Mouse (Mus musculus): ENCODE measurements at regions not wholly inside any gene's neighbourhood (a gene's known extent, or its start where the extent isn't known, plus 50 kb on each side); places are given as distances from the start of the nearest gene placed in this dataset.

DNA sequence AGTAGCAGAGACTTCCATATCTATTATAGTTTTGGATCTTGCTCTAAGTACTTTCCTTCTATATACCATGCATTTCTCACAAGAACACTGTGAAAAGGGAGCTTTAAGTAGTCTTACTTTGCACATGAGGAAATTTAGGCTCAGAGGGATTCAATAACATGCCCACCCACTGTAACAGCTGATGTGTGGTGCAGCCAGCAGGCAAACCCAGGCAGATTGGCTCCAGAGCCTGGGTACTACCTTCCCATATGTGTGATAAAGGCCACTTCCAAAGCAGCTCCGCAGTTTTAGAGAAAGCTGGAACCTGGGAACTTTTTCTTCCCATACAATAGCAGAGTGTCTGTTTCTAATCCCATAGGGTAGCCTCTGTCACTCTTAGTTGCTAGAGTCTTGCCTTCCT lies 441.6 kb downstream of the Ccdc171 start:
- ATAC-seq (ENCODE audit: low FRiP score) (no peak), DNase-seq (ENCODE audit: low spot score) (no peak)
- no peak for TF ChIP-seq CTCF (IDR thresholded peaks at IDR 0.05)
- 97% methylated on average over 1 of the region's 1 CpGs for WGBS
- H3K4me3 ChIP-seq (ENCODE audit: low read depth, low read length) = no peak overlapping the region
- H3K27me3 ChIP-seq (ENCODE audit: insufficient read depth, low read length) = no peaks in the 10 kb centered on the region
- no peaks in the 10 kb centered on the region for H3K4me1 ChIP-seq (ENCODE audit: insufficient read depth, low read length)
- no peak overlapping the region for H3K27ac ChIP-seq (ENCODE audit: low read depth, low read length)
- no peak overlapping the region for H3K4me2 ChIP-seq (ENCODE audit: low read depth, low read length, poor library complexity, severe bottlenecking)
- H3K9ac ChIP-seq (replicated peaks; ENCODE audit: low read length, poor library complexity, severe bottlenecking) = no peak overlapping the region
- no peaks in the 10 kb centered on the region for H3K9me3 ChIP-seq (ENCODE audit: low read length)
- no peaks in the 10 kb centered on the region for H3K36me3 ChIP-seq (ENCODE audit: insufficient read depth, low read length)

DNA sequence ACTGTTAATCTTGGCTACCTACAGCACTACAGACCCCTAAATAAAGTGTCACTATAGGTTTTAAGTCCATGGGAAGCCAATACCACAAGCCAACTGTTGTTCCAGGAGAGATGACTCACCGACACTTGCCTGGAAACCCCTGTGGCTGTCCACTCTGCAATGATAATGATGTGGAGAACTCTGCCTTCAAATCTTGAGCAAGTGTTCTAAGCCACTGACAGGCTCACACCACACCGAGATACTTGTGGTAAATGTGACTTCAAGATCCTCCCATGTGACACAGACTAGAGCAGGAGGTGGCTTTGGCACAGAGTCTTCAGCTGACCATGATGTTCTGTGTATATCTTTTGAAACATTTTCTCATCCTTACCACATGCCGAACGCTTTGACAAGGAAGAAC lies 447.8 kb downstream of the Ccdc171 start:
- H3K9me3 ChIP-seq (ENCODE audit: low read length) = no peaks in the 10 kb centered on the region
- H3K36me3 ChIP-seq (ENCODE audit: insufficient read depth, low read length) = no peaks in the 10 kb centered on the region
- no peak for TF ChIP-seq CTCF (IDR thresholded peaks at IDR 0.05)
- no peak overlapping the region for H3K4me3 ChIP-seq (ENCODE audit: low read depth, low read length)
- H3K4me2 ChIP-seq (ENCODE audit: low read depth, low read length, poor library complexity, severe bottlenecking) = no peak overlapping the region
- WGBS = 92% methylated on average over 4 of the region's 4 CpGs
- DNase-seq (ENCODE audit: low spot score) = no peak
- no peak for ATAC-seq (ENCODE audit: low FRiP score)
- no peak overlapping the region for H3K27ac ChIP-seq (ENCODE audit: low read depth, low read length)
- H3K9ac ChIP-seq (replicated peaks; ENCODE audit: low read length, poor library complexity, severe bottlenecking) = no peak overlapping the region
- H3K27me3 ChIP-seq (ENCODE audit: insufficient read depth, low read length) = no peaks in the 10 kb centered on the region
- H3K4me1 ChIP-seq (ENCODE audit: insufficient read depth, low read length) = no peaks in the 10 kb centered on the region

DNA sequence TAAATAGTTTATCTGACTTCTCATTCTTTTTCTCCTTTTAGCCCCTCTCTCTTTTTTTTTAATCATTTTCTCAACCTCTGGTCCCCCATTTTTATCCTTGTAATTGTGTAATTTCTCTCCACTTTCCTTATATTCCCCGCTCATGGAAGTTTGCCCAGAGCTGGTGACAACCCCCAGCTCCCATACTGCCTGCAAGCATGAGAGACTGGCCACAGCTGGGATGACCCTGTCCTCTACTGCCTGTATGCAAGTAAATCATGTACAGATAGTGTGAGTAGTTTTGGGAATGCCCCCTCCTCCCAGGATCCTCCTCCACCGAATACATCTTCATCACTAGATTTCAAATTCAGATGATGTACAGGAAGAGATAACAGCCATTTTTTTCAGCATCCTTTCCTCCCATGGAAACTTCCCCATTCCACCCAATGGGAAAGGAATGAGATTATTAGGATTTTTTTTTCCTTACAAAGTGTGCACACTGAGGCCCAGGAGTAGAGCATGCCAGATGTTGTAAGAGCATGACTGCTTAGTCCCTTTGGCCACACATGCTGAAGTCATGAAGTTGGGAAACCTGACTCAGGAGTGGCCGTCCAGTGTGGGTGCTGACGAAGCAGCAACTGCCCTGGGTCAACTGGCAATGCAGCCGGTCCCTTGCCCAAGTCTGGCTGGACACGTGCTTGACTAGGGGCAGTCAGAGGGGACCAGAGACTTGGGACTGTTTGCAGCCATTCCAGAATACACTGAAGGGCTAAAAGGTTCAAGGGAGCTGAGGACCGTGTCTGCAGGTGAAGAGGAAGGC lies 449.1 kb downstream of the Ccdc171 start:
- Histone ChIP-seq H3K4me3 (ENCODE audit: low read depth, low read length) (no peak overlapping the region), H3K27ac (ENCODE audit: low read depth, low read length) (no peak overlapping the region), H3K9ac (replicated peaks; ENCODE audit: low read length, poor library complexity, severe bottlenecking) (no peak overlapping the region), H3K27me3 (ENCODE audit: insufficient read depth, low read length) (no peaks in the 10 kb centered on the region), H3K4me2 (ENCODE audit: low read depth, low read length, poor library complexity, severe bottlenecking) (no peak overlapping the region), H3K36me3 (ENCODE audit: insufficient read depth, low read length) (no peaks in the 10 kb centered on the region), H3K4me1 (ENCODE audit: insufficient read depth, low read length) (no peaks in the 10 kb centered on the region), H3K9me3 (ENCODE audit: low read length) (no peaks in the 10 kb centered on the region)
- TF ChIP-seq CTCF (IDR thresholded peaks at IDR 0.05) = no peak
- 88% methylated on average over 7 of the region's 7 CpGs for WGBS
- no peak for ATAC-seq (ENCODE audit: low FRiP score)
- DNase-seq (ENCODE audit: low spot score) = no peak

DNA sequence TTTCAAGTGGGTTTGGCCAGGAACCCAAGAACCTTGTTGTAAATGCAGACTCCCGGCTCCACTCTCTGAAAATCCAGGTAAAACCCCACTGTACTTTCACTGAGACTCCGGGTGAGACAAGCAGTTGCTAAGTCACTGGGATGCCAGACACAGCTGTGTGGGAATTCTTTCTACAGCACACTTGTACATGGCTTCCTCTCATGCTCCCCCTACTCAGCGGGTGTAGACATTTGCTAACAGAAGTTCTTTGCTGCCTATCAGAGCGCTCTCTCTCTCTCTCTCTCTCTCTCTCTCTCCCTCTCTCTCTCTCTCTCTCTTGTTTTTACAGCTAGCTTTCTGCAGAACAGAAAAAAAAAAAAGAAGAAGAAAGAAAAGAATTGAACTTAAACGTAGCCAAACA lies 450.2 kb downstream of the Ccdc171 start:
- Histone ChIP-seq H3K4me1 (ENCODE audit: insufficient read depth, low read length) (no peaks in the 10 kb centered on the region), H3K9ac (replicated peaks; ENCODE audit: low read length, poor library complexity, severe bottlenecking) (no peak overlapping the region), H3K4me3 (ENCODE audit: low read depth, low read length) (no peak overlapping the region), H3K9me3 (ENCODE audit: low read length) (no peaks in the 10 kb centered on the region), H3K4me2 (ENCODE audit: low read depth, low read length, poor library complexity, severe bottlenecking) (no peak overlapping the region), H3K36me3 (ENCODE audit: insufficient read depth, low read length) (no peaks in the 10 kb centered on the region), H3K27me3 (ENCODE audit: insufficient read depth, low read length) (no peaks in the 10 kb centered on the region), H3K27ac (ENCODE audit: low read depth, low read length) (no peak overlapping the region)
- DNase-seq (ENCODE audit: low spot score) (no peak), ATAC-seq (ENCODE audit: low FRiP score) (no peak)
- no peak for TF ChIP-seq CTCF (IDR thresholded peaks at IDR 0.05)
- 82% methylated on average over 5 of the region's 5 CpGs for WGBS

DNA sequence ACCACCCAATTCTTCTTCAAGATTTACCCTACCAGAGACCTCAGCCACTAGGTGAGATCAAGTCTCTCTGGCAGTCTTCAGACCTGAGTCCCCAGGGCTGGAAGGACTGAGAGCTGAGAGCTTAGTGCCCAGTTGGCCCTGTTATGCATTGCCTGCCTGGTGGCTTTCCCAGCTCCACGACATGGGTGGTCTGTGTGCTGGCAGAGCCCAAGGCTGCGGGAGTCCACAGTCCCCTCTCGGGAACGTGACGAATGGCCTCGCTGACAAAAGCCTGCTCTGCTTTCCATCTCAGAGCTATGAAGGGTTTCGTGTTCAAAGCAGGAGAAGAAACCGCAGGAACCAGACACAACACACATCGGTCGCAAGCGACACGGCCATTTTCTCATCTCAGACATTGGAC lies 450.7 kb downstream of the Ccdc171 start:
- Histone ChIP-seq H3K4me1 (ENCODE audit: insufficient read depth, low read length) (no peaks in the 10 kb centered on the region), H3K27me3 (ENCODE audit: insufficient read depth, low read length) (no peaks in the 10 kb centered on the region), H3K4me2 (ENCODE audit: low read depth, low read length, poor library complexity, severe bottlenecking) (no peak overlapping the region), H3K27ac (ENCODE audit: low read depth, low read length) (no peak overlapping the region), H3K9me3 (ENCODE audit: low read length) (no peaks in the 10 kb centered on the region), H3K4me3 (ENCODE audit: low read depth, low read length) (no peak overlapping the region), H3K9ac (replicated peaks; ENCODE audit: low read length, poor library complexity, severe bottlenecking) (no peak overlapping the region), H3K36me3 (ENCODE audit: insufficient read depth, low read length) (no peaks in the 10 kb centered on the region)
- no peak for ATAC-seq (ENCODE audit: low FRiP score)
- peak; percentile 30 for DNase-seq (ENCODE audit: low spot score)
- WGBS = 56% methylated on average over 12 of the region's 12 CpGs
- no peak for TF ChIP-seq CTCF (IDR thresholded peaks at IDR 0.05)

DNA sequence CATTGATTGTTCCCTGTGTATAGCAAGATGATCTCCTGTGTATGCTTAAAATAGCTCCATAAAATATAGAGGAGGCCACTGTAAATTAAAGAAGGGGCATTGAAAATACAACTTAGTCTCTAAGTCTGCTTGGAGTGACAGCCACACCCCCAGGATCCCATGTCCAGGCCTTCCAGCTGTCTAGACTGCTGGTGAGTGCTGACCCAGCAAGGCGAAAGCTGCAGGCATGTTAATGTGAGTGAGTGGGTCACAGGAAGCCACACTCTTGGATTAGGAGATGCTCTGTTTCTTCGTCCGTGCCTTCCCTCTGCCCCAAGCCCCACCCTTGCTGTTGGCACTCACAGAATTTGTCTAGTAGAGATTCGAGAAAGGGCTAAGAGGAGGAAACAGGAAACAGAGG lies 453.7 kb downstream of the Ccdc171 start:
- H3K9me3 ChIP-seq (ENCODE audit: low read length) = no peaks in the 10 kb centered on the region
- no peak overlapping the region for H3K9ac ChIP-seq (replicated peaks; ENCODE audit: low read length, poor library complexity, severe bottlenecking)
- TF ChIP-seq CTCF (IDR thresholded peaks at IDR 0.05) = no peak
- DNase-seq (ENCODE audit: low spot score) (no peak), ATAC-seq (ENCODE audit: low FRiP score) (no peak)
- 78% methylated on average over 4 of the region's 4 CpGs for WGBS
- H3K4me3 ChIP-seq (ENCODE audit: low read depth, low read length) = no peak overlapping the region
- H3K27me3 ChIP-seq (ENCODE audit: insufficient read depth, low read length) = no peaks in the 10 kb centered on the region
- no peak overlapping the region for H3K4me2 ChIP-seq (ENCODE audit: low read depth, low read length, poor library complexity, severe bottlenecking)
- no peaks in the 10 kb centered on the region for H3K36me3 ChIP-seq (ENCODE audit: insufficient read depth, low read length)
- no peaks in the 10 kb centered on the region for H3K4me1 ChIP-seq (ENCODE audit: insufficient read depth, low read length)
- no peak overlapping the region for H3K27ac ChIP-seq (ENCODE audit: low read depth, low read length)

Measured in midbrain, postnatal 0 days (tissue).